Mouse (Mus musculus): Measurements from ENCODE around the gene Trim2. TPM values are rescaled to one million over a fixed set of nuclear protein-coding genes. Genes with fewer than 3 reads are reported as not detected.

The Trim2 gene
- polyA plus RNA-seq (2015; fragmentation: Nextera tagmentation; extraction: Ambion mirVana): 174 and 182 TPM in 2 replicates

DNA sequence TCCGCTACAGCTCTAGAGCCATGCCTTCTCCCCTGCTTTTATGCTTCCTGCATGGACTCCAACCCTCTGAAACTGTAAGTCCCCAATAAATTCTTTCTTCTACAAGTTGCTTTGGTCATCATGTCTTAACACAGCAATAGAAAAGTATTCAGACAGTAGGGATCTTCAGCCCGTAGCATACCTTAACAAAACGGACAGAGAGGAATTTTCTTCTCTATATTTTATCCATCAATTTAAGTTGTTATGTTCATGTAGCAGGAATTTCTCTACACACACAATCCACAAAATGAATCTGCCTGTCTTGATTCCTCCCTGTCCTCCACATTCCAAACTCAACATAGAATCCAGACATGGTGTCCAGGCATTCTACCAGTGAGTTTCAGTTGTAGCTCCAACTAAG lies at the start of gene Trim2:
Trim2 (minus strand) TSS at position 101 of the 400 bp plus-strand sequence.
- Histone ChIP-seq H3K4me1 (ENCODE audit: control insufficient read depth, insufficient read depth, low read length) (peaks cover 30% of the 10 kb centered on the region), H3K9ac (ENCODE audit: low read depth, low read length) (no peak within 1 kb of the TSS), H3K27me3 (ENCODE audit: control insufficient read depth, insufficient read depth, low read depth, low read length) (no peaks in the 10 kb centered on the region), H3K27ac (ENCODE audit: low read length) (peak within 1 kb of the TSS; percentile 87), H3K4me3 (ENCODE audit: low read depth, low read length) (peak within 1 kb of the TSS; percentile 52), H3K36me3 (ENCODE audit: control insufficient read depth, insufficient read depth, low read length) (no peaks in the 10 kb centered on the region), H3K9me3 (replicated peaks; ENCODE audit: control insufficient read depth, low read length, poor library complexity, severe bottlenecking) (no peaks in the 10 kb centered on the region), H3K4me2 (ENCODE audit: low read length) (peak within 1 kb of the TSS; percentile 82)
- WGBS: 96% methylated on average over 3 of the region's 3 CpGs
- ATAC-seq: no peak

DNA sequence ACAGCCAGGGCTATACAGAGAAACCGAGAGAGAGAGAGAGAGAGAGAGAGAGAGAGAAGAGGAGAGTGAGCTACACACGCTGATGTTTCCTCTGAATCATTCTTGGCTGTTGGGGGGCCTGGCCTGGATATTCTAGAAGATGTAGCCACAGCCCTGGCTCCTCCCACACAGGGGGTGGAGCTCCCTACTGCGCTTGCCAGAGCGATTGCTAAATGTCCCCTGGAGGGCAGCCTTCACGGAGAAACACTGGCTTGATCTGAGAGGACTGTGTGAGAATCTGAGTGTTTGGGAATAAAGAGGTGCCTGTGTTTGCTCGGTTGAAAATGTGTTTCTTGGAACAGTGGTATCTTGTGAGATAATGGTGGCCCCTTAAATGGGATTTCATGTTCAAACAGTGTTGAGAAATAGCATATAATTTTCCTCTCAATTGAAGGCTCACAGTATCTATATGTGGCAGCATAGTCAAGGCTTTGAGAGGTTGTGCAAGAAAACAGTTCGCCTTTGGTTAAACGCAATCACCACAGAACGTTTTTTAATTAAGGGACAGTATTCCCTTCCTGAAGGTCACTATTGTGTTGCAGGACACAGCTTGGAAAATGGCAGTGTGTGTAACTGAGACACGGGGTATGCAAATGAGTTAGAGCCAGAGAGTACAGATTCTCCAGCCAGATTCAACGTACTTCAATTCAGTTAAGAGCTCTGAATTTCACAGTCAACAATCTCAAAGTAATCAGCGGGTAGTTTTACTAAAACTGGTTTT lies 49.4 kb upstream of the Trim2 start:
- no peak overlapping the region for H3K4me3 ChIP-seq (ENCODE audit: low read depth, low read length)
- WGBS: 45% methylated on average over 12 of the region's 12 CpGs
- ATAC-seq: no peak

DNA sequence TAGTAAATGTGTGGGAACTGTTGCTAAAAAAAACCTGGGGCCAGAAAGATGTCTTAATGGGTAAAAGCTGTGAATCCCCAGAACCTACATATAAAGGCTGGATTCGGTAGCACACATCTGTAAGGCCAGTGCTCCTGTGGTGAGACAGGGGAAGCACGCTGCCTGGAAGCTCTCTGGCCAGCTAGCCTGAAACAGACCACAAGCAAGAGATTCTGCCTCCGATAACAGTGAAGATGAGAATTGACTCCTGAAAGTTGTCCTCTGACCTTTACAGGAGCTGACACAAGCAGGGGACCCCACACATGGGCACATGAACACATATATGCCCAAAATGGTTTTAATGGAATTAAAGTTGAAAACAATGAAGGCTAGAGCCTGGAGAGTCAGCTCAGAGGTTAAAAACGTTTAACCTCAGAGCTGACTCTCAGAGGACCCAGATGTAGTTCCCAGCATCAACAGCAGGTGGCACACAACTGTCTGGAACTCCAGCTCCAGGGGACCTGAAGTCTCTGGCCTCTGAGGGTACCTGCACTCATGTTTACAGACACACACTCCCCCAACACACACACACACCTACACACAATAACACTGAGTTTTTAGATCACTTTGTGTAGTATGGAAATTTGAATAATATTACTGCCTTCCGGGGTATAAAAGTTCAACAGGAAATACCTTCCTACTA lies 45.8 kb upstream of the Trim2 start:
- WGBS: 50% methylated on average over 5 of the region's 5 CpGs
- 0 out of 2 replicates have a peak, but pooled peaks have one; percentile 36 for ATAC-seq

More for the DNA sequence above, 49.4 kb upstream of the Trim2 start:
- H3K9ac ChIP-seq (ENCODE audit: low read depth, low read length): no peak overlapping the region
- H3K36me3 ChIP-seq (ENCODE audit: control insufficient read depth, insufficient read depth, low read length): no peaks in the 10 kb centered on the region
- no peak overlapping the region for H3K27ac ChIP-seq (ENCODE audit: low read length)
- no peaks in the 10 kb centered on the region for H3K27me3 ChIP-seq (ENCODE audit: control insufficient read depth, insufficient read depth, low read depth, low read length)
- no peak overlapping the region for H3K4me2 ChIP-seq (ENCODE audit: low read length)
- no peaks in the 10 kb centered on the region for H3K4me1 ChIP-seq (ENCODE audit: control insufficient read depth, insufficient read depth, low read length)
- no peaks in the 10 kb centered on the region for H3K9me3 ChIP-seq (replicated peaks; ENCODE audit: control insufficient read depth, low read length, poor library complexity, severe bottlenecking)

DNA sequence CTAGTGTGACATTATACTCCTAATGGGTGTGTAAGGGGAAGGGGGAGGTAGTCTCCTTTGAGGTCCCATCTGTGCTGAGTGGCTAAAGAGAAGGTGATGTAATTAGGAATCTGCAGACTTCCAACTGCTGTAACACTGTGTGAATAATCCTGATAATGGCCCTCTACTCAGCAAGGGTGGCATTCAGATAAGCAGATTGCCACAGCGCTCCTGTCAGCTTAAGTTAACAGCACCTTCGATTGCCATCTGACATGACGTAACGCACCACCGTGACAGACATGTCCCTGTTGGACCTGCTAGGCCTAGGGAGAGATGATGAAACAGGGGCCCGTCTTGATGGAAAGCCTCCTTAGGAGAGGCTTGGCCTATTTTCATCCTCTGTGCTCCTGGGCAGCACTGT lies 43.6 kb upstream of the Trim2 start:
- peaks cover 2% of the 10 kb centered on the region; the same call in 1 of the 2 replicates for H3K27me3 ChIP-seq (ENCODE audit: control insufficient read depth, insufficient read depth, low read depth, low read length)
- peaks cover 2% of the 10 kb centered on the region; the same call in 1 of the 2 replicates for H3K4me1 ChIP-seq (ENCODE audit: control insufficient read depth, insufficient read depth, low read length)
- no peak overlapping the region for H3K27ac ChIP-seq (ENCODE audit: low read length)
- H3K4me2 ChIP-seq (ENCODE audit: low read length): no peak overlapping the region
- no peak overlapping the region for H3K9ac ChIP-seq (ENCODE audit: low read depth, low read length)
- ATAC-seq: no peak
- H3K9me3 ChIP-seq (replicated peaks; ENCODE audit: control insufficient read depth, low read length, poor library complexity, severe bottlenecking): no peaks in the 10 kb centered on the region
- H3K4me3 ChIP-seq (ENCODE audit: low read depth, low read length): no peak overlapping the region
- H3K36me3 ChIP-seq (ENCODE audit: control insufficient read depth, insufficient read depth, low read length): no peaks in the 10 kb centered on the region
- 72% methylated on average over 6 of the region's 6 CpGs for WGBS

More for the DNA sequence above, 45.8 kb upstream of the Trim2 start:
- Histone ChIP-seq H3K9ac (ENCODE audit: low read depth, low read length) (no peak overlapping the region), H3K27me3 (ENCODE audit: control insufficient read depth, insufficient read depth, low read depth, low read length) (no peaks in the 10 kb centered on the region), H3K4me2 (ENCODE audit: low read length) (no peak overlapping the region), H3K36me3 (ENCODE audit: control insufficient read depth, insufficient read depth, low read length) (no peaks in the 10 kb centered on the region), H3K4me1 (ENCODE audit: control insufficient read depth, insufficient read depth, low read length) (no peaks in the 10 kb centered on the region), H3K9me3 (replicated peaks; ENCODE audit: control insufficient read depth, low read length, poor library complexity, severe bottlenecking) (no peaks in the 10 kb centered on the region), H3K27ac (ENCODE audit: low read length) (no peak overlapping the region), H3K4me3 (ENCODE audit: low read depth, low read length) (no peak overlapping the region)

DNA sequence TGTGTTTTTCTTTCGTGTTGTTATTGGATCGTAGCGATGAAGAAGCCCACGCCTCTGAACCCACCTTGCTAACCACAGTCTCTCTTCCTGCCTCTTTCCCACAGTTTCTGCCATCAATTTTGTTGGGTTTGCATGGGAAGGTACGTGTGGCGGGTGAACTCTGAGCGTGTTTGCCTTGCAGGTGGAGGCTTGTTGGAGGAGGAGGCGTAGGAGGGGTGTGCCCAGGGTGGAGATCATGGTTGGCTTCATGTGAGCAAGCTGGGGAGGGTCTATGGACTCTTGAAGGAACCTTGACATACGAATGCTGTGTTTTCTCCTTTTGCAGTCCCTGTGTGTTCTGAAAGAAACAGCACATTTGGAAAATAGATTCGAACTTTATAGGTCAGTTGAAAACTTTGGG lies 43.1 kb upstream of the Trim2 start:
- H3K4me3 ChIP-seq (ENCODE audit: low read depth, low read length): no peak overlapping the region
- ATAC-seq: no peak
- H3K36me3 ChIP-seq (ENCODE audit: control insufficient read depth, insufficient read depth, low read length): no peaks in the 10 kb centered on the region
- no peak overlapping the region for H3K9ac ChIP-seq (ENCODE audit: low read depth, low read length)
- H3K4me2 ChIP-seq (ENCODE audit: low read length): no peak overlapping the region
- H3K4me1 ChIP-seq (ENCODE audit: control insufficient read depth, insufficient read depth, low read length): peaks cover 4% of the 10 kb centered on the region; the same call in 1 of the 2 replicates
- H3K9me3 ChIP-seq (replicated peaks; ENCODE audit: control insufficient read depth, low read length, poor library complexity, severe bottlenecking): no peaks in the 10 kb centered on the region
- H3K27ac ChIP-seq (ENCODE audit: low read length): no peak overlapping the region
- H3K27me3 ChIP-seq (ENCODE audit: control insufficient read depth, insufficient read depth, low read depth, low read length): peaks cover 2% of the 10 kb centered on the region; the same call in 1 of the 2 replicates
- WGBS: 96% methylated on average over 10 of the region's 10 CpGs

DNA sequence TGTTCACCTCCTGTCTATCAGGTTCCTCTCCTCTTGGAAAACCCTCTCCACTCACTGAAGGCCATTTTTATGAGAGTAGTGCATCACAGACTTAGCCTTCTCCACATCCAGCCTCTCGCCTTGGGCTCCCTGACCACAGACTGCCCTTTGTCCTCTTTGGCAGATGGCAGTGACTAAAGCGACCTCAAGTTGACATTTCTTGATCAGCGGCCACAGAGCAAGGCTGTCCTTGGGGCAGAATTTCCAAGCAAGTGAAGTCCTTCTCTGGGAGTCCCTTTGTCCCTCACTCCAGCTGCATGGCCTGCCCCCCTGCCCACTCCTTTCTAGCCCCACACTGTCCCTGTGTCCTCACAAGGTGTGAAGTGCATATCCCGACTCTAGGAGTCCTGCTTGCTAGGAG lies 40.7 kb upstream of the Trim2 start:
- no peaks in the 10 kb centered on the region for H3K9me3 ChIP-seq (replicated peaks; ENCODE audit: control insufficient read depth, low read length, poor library complexity, severe bottlenecking)
- no peak for ATAC-seq
- H3K36me3 ChIP-seq (ENCODE audit: control insufficient read depth, insufficient read depth, low read length): no peaks in the 10 kb centered on the region
- 83% methylated on average over 4 of the region's 4 CpGs for WGBS
- H3K27ac ChIP-seq (ENCODE audit: low read length): no peak overlapping the region
- H3K4me2 ChIP-seq (ENCODE audit: low read length): no peak overlapping the region
- no peak overlapping the region for H3K9ac ChIP-seq (ENCODE audit: low read depth, low read length)
- H3K4me3 ChIP-seq (ENCODE audit: low read depth, low read length): no peak overlapping the region
- peaks cover 4% of the 10 kb centered on the region; the same call in 1 of the 2 replicates for H3K4me1 ChIP-seq (ENCODE audit: control insufficient read depth, insufficient read depth, low read length)
- H3K27me3 ChIP-seq (ENCODE audit: control insufficient read depth, insufficient read depth, low read depth, low read length): peaks cover 2% of the 10 kb centered on the region; the same call in 1 of the 2 replicates

DNA sequence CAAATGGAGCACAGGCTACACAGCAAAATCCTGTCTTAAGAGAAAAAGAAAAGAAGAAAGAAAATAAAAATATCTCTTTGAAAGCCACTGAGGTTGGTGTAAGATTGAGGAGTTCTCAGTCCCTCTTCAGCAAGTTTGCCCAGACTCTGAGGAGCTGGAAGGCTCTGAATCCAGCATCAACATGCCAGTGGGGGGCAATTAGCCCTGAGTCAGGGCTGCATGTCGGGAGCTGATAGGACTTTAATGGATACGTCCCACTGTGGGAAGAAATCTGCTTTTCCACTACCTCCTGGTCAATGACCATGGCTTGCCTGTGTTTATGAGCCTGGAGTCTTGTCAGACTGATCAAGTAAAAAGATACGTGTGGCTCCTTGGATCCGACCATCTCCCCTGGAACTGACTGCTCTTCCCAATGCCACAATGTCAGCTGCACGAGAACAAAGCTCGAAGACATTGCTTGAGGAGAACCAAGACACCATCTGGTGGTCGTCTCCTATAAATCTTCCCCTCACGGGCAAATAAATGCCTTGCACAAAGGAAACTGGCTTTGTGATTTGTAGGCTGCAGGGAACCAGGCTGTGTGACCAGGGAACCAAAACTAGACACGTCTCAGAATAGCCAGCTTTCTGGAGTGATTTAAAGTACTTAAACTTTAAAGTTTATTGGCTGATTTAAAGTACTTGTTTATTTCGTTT lies 39.9 kb upstream of the Trim2 start:
- Histone ChIP-seq H3K36me3 (ENCODE audit: control insufficient read depth, insufficient read depth, low read length) (no peaks in the 10 kb centered on the region), H3K9ac (ENCODE audit: low read depth, low read length) (no peak overlapping the region), H3K27ac (ENCODE audit: low read length) (no peak overlapping the region), H3K4me3 (ENCODE audit: low read depth, low read length) (no peak overlapping the region), H3K27me3 (ENCODE audit: control insufficient read depth, insufficient read depth, low read depth, low read length) (peaks cover 2% of the 10 kb centered on the region; the same call in 1 of the 2 replicates), H3K4me1 (ENCODE audit: control insufficient read depth, insufficient read depth, low read length) (peaks cover 4% of the 10 kb centered on the region; the same call in 1 of the 2 replicates), H3K9me3 (replicated peaks; ENCODE audit: control insufficient read depth, low read length, poor library complexity, severe bottlenecking) (no peaks in the 10 kb centered on the region), H3K4me2 (ENCODE audit: low read length) (no peak overlapping the region)
- ATAC-seq: no peak
- 20% methylated on average over 10 of the region's 10 CpGs for WGBS

DNA sequence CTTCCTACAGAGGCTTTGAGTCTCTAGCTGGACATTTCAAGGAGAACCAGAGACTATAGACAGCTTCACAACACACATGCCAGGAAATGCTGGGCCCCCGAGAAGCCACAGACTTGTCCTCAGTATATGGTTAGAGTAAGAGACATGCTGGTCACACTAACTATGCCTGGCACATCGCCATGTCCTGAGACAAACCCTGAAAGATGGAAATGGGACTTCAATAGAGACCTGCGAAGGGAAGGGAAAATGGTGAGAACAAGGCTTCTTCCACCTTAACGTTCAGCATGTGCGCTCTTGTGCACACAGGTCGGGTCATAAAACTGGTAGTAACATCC lies 38.9 kb upstream of the Trim2 start:
- Histone ChIP-seq H3K4me2 (ENCODE audit: low read length) (peak overlapping the region; percentile 76), H3K27ac (ENCODE audit: low read length) (no peak overlapping the region), H3K27me3 (ENCODE audit: control insufficient read depth, insufficient read depth, low read depth, low read length) (peaks cover 2% of the 10 kb centered on the region; the same call in 1 of the 2 replicates), H3K4me1 (ENCODE audit: control insufficient read depth, insufficient read depth, low read length) (peaks cover 4% of the 10 kb centered on the region; the same call in 1 of the 2 replicates), H3K9me3 (replicated peaks; ENCODE audit: control insufficient read depth, low read length, poor library complexity, severe bottlenecking) (no peaks in the 10 kb centered on the region), H3K36me3 (ENCODE audit: control insufficient read depth, insufficient read depth, low read length) (no peaks in the 10 kb centered on the region), H3K9ac (ENCODE audit: low read depth, low read length) (no peak overlapping the region), H3K4me3 (ENCODE audit: low read depth, low read length) (no peak overlapping the region)
- 58% methylated on average over 6 of the region's 6 CpGs for WGBS
- ATAC-seq: peak; percentile 37; the same call in 1 of the 2 replicates

Measured in midbrain, embryonic 16.5 days (tissue).